Mouse (Mus musculus) lung, embryonic 15.5 days (tissue): ENCODE data around the gene Chit1. TPM values are rescaled to one million over a fixed set of nuclear protein-coding genes. Genes with fewer than 3 reads are reported as not detected.

Experiments
- ATAC-seq: fragments of 200-750 bp; cut with Nextera tagmentation; 2 replicates; pipeline ENCODE4 v1.8.0; 2017; ENCODE audit warnings: moderate number of reproducible peaks, borderline replicate concordance; ENCODE audit not compliant: low FRiP score, low TSS enrichment; ENCODE audit errors: extremely low read depth
- H3K27ac ChIP-seq: fragments of 300-500 bp; sonication (generic); 2 replicates; pipeline ENCODE4 v1.5.1; 2015; ENCODE audit warnings: moderate library complexity, mild to moderate bottlenecking, inconsistent platforms
- H3K27me3 ChIP-seq: fragments of 300-500 bp; sonication (generic); 2 replicates; pipeline ENCODE4 v1.6.1; 2015; ENCODE audit warnings: inconsistent platforms
- H3K36me3 ChIP-seq: fragments of 300-500 bp; sonication (generic); 2 replicates; pipeline ENCODE4 v1.6.1; 2015; ENCODE audit warnings: inconsistent platforms
- H3K4me1 ChIP-seq: fragments of 300-500 bp; sonication (generic); 2 replicates; pipeline ENCODE4 v1.6.1; 2015; ENCODE audit warnings: inconsistent platforms
- H3K4me2 ChIP-seq: fragments of 300-500 bp; sonication (generic); 2 replicates; pipeline ENCODE4 v1.6.1; 2015; ENCODE audit warnings: inconsistent platforms, mild to moderate bottlenecking, moderate library complexity
- H3K4me3 ChIP-seq: fragments of 300-500 bp; sonication (generic); 2 replicates; pipeline ENCODE4 v1.5.1; 2015; ENCODE audit warnings: mild to moderate bottlenecking, inconsistent platforms
- H3K9ac ChIP-seq: fragments of 300-500 bp; sonication (generic); 2 replicates; pipeline ENCODE4 v1.6.1; 2015; ENCODE audit warnings: inconsistent platforms
- H3K9me3 ChIP-seq: fragments of 300-500 bp; sonication (generic); 2 replicates; pipeline ENCODE4 v1.6.1; 2016; ENCODE audit warnings: inconsistent platforms
- WGBS: fragments of 180-500 bp; shearing (Covaris S2); methylation state at CpG from one replicate; pipeline ENCODE4 v1.1.7; 2015; 5-methylcytosine and 5-hydroxymethylcytosine counted together
- polyA plus RNA-seq: library from polyadenylated mRNA; unstranded; fragments of >200 nt; fragmentation: Nextera tagmentation; extraction: Ambion mirVana; gene quantifications from 2 replicates; pipeline ENCODE4 v1.2.1, GENCODE M21; 2015

Chit1 gene
- polyA plus RNA-seq, 1 experiment from 2014 or later = 0.35 TPM

- no peak overlapping the region for H3K4me2 ChIP-seq
- H3K9me3 ChIP-seq = no peaks in the 10 kb centered on the region
- H3K9ac ChIP-seq = no peak overlapping the region; the same call in 1 of the 2 replicates
- H3K36me3 ChIP-seq = no peaks in the 10 kb centered on the region
- peaks cover 77% of the 10 kb centered on the region for H3K4me1 ChIP-seq
- 63% methylated on average over 7 of the region's 7 CpGs for WGBS
- no peaks in the 10 kb centered on the region for H3K27me3 ChIP-seq
- H3K27ac ChIP-seq = peak overlapping the region; percentile 96
- ATAC-seq = no peak
- no peak overlapping the region for H3K4me3 ChIP-seq
Measured at GRCm38 (mm10) chr1:134095033-134095612, 15.9 kb upstream of the Chit1 start.

GRCm38 (mm10) chr1:134095721-134096120 lies 15.3 kb upstream of the Chit1 start:
- no peak for ATAC-seq
- 80% methylated on average over 4 of the region's 4 CpGs for WGBS
- no peak overlapping the region for H3K9ac ChIP-seq

DNA sequence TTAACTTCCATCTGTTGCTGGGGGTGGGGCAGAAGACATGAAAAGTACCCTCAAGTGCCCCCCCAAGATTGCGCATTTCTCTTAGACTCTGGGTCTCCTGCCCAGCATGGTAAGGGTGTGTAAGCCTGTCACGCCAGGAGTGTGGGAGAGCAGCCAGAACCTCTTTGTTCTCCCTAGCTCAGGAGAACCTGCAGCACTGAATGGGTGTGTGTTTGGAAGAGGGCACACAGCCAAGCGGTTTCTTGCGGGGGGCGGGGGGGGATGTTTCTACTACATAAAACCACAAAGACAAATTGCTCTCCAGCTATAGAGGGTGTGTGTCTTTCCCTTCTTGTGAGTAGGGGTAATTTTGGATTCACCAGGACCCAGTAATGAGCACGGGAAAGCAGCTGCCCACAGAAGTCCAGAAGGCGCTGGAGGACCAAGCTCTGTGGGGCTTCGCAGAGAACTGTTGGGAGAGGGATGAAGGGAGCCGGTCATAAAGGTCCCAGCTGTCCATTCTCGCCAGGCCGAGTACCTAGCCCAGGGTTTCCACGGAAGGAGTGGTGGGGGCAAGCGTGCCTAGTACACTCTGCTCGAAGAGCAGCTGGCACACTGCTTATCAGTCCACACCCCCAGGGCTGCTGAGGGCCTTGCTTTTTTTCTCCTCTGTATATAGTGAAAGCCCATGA lies 14.6 kb upstream of the Chit1 start:
- H3K9ac ChIP-seq = no peak overlapping the region
- peak; percentile 35 for ATAC-seq
- H3K27me3 ChIP-seq = no peaks in the 10 kb centered on the region
- H3K9me3 ChIP-seq = no peaks in the 10 kb centered on the region
- peak overlapping the region; percentile 29 for H3K4me2 ChIP-seq
- H3K27ac ChIP-seq = peak overlapping the region; percentile 96
- 23% methylated on average over 14 of the region's 14 CpGs for WGBS
- peaks cover 80% of the 10 kb centered on the region for H3K4me1 ChIP-seq
- no peaks in the 10 kb centered on the region for H3K36me3 ChIP-seq
- H3K4me3 ChIP-seq = no peak overlapping the region

More at GRCm38 (mm10) chr1:134095721-134096120, 15.3 kb upstream of the Chit1 start:
- H3K9me3 ChIP-seq = no peaks in the 10 kb centered on the region
- H3K4me3 ChIP-seq = no peak overlapping the region
- H3K27ac ChIP-seq = peak overlapping the region; percentile 96
- H3K27me3 ChIP-seq = no peaks in the 10 kb centered on the region
- H3K36me3 ChIP-seq = no peaks in the 10 kb centered on the region
- peak overlapping the region; percentile 29 for H3K4me2 ChIP-seq
- H3K4me1 ChIP-seq = peaks cover 80% of the 10 kb centered on the region

DNA sequence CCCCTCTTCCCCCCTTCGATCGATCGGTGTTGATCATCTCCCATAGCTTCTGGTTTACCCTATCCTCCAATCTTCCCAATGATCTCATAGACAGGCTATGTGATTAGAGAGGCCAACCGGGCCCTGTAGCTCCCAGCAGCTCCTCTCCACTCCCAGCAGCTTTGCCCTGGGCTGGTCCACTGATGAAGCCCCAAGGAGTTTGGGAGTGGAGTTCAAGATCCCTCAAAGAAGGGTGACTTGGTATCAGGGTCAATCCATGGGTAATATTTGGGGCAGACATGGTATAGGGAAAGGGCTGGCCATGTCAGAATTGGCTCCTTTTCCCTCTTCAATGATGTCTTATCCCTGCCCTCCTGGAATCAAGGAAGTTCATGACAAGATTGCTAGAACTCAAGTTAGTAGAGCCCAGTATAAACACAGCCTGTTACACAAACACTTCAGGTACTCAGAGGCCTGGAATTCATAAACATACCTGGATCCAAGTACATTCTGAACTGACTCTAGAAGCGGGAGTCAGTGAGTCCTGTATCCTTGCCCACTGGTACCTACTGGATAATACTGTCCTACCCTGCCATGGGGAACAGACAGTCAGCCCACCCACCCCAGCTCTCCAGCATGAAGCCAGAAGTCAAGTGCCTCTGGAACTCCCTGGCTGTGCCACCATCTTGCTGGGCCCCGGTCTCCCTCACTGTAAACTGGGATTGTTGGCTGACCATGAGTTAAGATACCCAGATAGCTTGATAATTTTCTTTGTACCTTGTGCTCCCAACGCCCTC lies 13.8 kb upstream of the Chit1 start:
- Histone ChIP-seq H3K9ac (no peak overlapping the region), H3K9me3 (no peaks in the 10 kb centered on the region), H3K27me3 (no peaks in the 10 kb centered on the region), H3K4me1 (peaks cover 75% of the 10 kb centered on the region), H3K27ac (peak overlapping the region; percentile 96), H3K4me3 (no peak overlapping the region), H3K36me3 (no peaks in the 10 kb centered on the region), H3K4me2 (no peak overlapping the region)
- WGBS = 76% methylated on average over 7 of the region's 7 CpGs
- no peak for ATAC-seq

GRCm38 (mm10) chr1:134097956-134098725 lies 12.9 kb upstream of the Chit1 start:
- H3K9ac ChIP-seq = peak overlapping the region; percentile 26; the same call in 1 of the 2 replicates
- H3K27me3 ChIP-seq = no peaks in the 10 kb centered on the region
- peak overlapping the region; percentile 52 for H3K4me2 ChIP-seq
- H3K4me3 ChIP-seq = no peak overlapping the region
- H3K9me3 ChIP-seq = no peaks in the 10 kb centered on the region
- no peak for ATAC-seq
- peaks cover 68% of the 10 kb centered on the region for H3K4me1 ChIP-seq
- H3K27ac ChIP-seq = peak overlapping the region; percentile 96
- no peaks in the 10 kb centered on the region for H3K36me3 ChIP-seq
- 36% methylated on average over 13 of the region's 13 CpGs for WGBS

DNA sequence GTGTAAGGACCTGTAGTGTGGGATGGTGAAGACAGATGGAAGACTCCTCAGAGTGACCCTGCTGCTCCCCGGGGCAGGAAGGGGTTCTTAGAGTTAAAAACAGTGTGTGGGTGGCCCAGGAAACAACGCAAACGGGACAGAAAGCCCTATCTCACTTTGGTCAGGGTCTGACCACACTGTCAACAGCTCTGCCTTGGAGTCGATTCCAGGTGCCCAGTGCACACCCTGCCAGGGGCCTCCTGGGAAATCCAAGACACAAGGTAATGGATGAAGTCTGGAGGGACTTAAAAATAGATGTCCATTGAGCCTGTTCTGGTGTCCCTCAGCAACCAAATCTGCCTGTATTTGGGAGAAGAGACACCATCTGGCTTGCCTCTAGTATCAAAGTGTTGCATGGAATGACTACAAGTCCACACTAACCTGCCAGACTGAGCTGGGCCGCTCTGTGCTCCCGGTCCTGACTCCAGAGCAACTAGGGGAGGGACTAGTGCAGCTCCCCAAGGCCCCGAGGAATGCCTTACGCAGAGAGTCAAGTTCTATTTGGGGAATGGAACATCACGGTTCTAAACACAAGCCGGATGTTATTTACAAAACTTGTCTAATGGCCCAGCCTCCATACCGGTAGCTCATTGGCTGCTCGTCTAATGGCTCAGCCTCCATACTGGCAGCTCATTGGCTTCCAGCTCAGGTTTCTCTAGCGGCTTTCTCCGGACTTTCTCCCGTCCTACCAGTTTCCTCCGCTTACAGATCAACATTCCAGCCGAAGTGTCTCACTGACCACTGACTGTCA lies 12.1 kb upstream of the Chit1 start:
- peak overlapping the region; percentile 35 for H3K9ac ChIP-seq
- peak; percentile 86 for ATAC-seq
- H3K9me3 ChIP-seq = no peaks in the 10 kb centered on the region
- under 1% methylated on average over 17 of the region's 17 CpGs for WGBS
- peak overlapping the region; percentile 96 for H3K27ac ChIP-seq
- no peaks in the 10 kb centered on the region for H3K36me3 ChIP-seq
- no peaks in the 10 kb centered on the region for H3K27me3 ChIP-seq
- H3K4me1 ChIP-seq = peaks cover 60% of the 10 kb centered on the region
- peak overlapping the region; percentile 52 for H3K4me2 ChIP-seq
- peak overlapping the region; percentile 33 for H3K4me3 ChIP-seq

DNA sequence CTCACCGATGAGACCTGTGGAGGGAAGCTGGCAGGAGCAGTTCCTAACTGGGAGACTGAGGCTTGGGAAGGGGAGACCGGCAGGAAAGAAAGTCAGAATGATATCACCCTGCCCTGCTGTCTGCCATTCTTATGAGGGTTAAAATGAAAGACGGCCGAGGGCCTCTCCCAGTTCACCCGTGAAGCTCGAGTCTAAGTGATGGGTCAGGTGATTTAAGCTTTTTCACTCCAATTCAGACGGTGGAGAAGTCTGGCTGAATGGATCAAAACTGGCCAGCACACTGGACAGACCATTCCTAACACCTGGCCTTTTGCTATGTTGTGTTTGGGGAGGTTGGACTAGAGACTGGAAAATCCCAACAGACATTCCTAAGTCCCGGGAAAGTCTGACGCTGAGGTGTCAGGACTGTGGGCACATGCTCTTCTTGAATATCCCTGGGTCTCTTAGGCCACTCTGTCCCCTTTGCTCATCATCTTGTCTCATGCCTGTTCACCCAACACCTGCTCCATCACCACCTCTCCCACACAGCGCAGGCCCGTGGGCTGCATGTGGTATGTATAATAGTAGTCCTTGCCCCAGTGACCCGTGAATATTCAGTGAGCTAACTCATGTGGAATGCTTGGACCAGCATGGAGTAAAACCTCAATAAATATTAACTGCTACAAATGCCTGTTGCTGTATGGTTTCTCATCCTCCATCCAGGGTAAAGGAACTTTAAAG lies 11.4 kb upstream of the Chit1 start:
- WGBS = 12% methylated on average over 12 of the region's 12 CpGs
- Histone ChIP-seq H3K4me2 (peak overlapping the region; percentile 52), H3K9me3 (no peaks in the 10 kb centered on the region), H3K27me3 (no peaks in the 10 kb centered on the region), H3K9ac (peak overlapping the region; percentile 35), H3K27ac (peak overlapping the region; percentile 96), H3K4me3 (peak overlapping the region; percentile 33), H3K36me3 (no peaks in the 10 kb centered on the region), H3K4me1 (peaks cover 54% of the 10 kb centered on the region)
- no peak for ATAC-seq

DNA sequence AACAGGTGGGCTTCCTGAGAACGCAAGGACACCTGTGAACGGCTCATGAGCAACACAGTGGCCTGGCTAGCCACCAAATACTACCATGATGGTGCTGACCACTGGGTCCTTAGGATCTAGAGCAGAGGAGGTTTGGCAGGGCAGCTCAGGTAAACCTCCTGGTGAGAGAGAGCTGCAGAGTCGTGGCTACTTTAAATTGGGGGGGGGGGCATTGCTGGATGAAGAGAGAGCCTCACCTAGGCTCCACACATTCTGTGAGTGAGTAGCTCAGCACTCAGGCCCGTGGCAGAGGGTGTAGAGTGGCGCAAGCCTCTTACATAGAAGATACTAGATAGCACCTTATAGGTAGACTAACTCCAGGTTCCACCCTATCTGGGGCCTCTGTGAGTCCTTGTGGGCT lies 10.6 kb upstream of the Chit1 start:
- H3K9ac ChIP-seq = no peak overlapping the region
- no peak for ATAC-seq
- no peak overlapping the region for H3K4me3 ChIP-seq
- no peak overlapping the region for H3K4me2 ChIP-seq
- peaks cover 49% of the 10 kb centered on the region for H3K4me1 ChIP-seq
- no peaks in the 10 kb centered on the region for H3K27me3 ChIP-seq
- H3K9me3 ChIP-seq = no peaks in the 10 kb centered on the region
- H3K36me3 ChIP-seq = no peaks in the 10 kb centered on the region
- peak overlapping the region; percentile 96; the same call in 1 of the 2 replicates for H3K27ac ChIP-seq
- WGBS = 71% methylated on average over 5 of the region's 5 CpGs

GRCm38 (mm10) chr1:134100928-134101327 lies 10.1 kb upstream of the Chit1 start:
- no peak for ATAC-seq
- Histone ChIP-seq H3K4me3 (no peak overlapping the region), H3K4me1 (peaks cover 49% of the 10 kb centered on the region), H3K27ac (no peak overlapping the region), H3K36me3 (no peaks in the 10 kb centered on the region), H3K4me2 (no peak overlapping the region), H3K9me3 (no peaks in the 10 kb centered on the region), H3K27me3 (no peaks in the 10 kb centered on the region), H3K9ac (no peak overlapping the region)
- WGBS = 77% methylated on average over 4 of the region's 4 CpGs

GRCm38 (mm10) chr1:134101593-134101992 lies 9.4 kb upstream of the Chit1 start:
- no peaks in the 10 kb centered on the region for H3K36me3 ChIP-seq

More at GRCm38 (mm10) chr1:134101593-134101992, 9.4 kb upstream of the Chit1 start:
- no peak overlapping the region for H3K9ac ChIP-seq
- no peaks in the 10 kb centered on the region for H3K9me3 ChIP-seq
- ATAC-seq = no peak
- no peak overlapping the region for H3K4me3 ChIP-seq
- H3K27me3 ChIP-seq = no peaks in the 10 kb centered on the region
- no peak overlapping the region for H3K4me2 ChIP-seq
- WGBS = 65% methylated on average over 3 of the region's 3 CpGs
- H3K27ac ChIP-seq = no peak overlapping the region
- H3K4me1 ChIP-seq = peaks cover 47% of the 10 kb centered on the region
